Mouse (Mus musculus) ES-Bruce4 (cell line): ENCODE data around the gene Avp.

Source experiments
- CTCF ChIP-seq: IDR thresholded peaks from one replicate; pipeline ENCODE4 v1.8.1; 2011; ENCODE audit warnings: low read depth, low read length
- POLR2A ChIP-seq: IDR thresholded peaks from one replicate; pipeline ENCODE4 v1.8.1; 2011; ENCODE audit warnings: low read length; ENCODE audit not compliant: insufficient read depth

- no peak for TF ChIP-seq POLR2A
- no peak for TF ChIP-seq CTCF
These were observed 13.2 kb upstream of the Avp start for GRCm38 (mm10) chr2:130595596-130595995.
